Mouse (Mus musculus) liver, embryonic 14.5 days (tissue): Measurements from ENCODE around the gene Slc25a53.

ENCODE experiments used
- CTCF ChIP-seq: IDR thresholded peaks from 2 replicates; pipeline ENCODE4 v1.5.1; 2016; ENCODE audit warnings: antibody characterized with exemption, low read depth, control low read depth
- EP300 ChIP-seq: IDR thresholded peaks from 2 replicates; pipeline ENCODE4 v1.6.1; 2016; ENCODE audit warnings: antibody characterized with exemption, low read depth

DNA sequence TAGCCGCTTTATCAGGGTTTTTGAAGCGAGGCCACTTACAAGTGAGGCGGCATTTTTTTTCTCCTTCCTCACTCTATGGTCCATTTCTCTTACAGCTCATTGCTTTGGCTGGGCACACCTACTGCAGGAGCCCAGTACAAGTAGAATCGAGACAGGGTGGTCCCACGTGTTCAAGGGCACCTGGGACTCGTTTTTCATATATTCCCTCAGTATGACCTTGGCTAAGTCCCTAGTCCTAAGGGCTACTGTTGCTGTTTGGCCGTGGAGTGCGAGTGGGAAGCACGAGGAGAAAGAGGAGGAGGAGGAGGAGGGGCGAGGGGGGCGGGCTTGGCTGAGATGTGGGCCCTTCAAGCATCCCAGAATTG lies 10.9 kb upstream of the Slc25a53 start:
- TF ChIP-seq EP300 (no peak), CTCF (no peak)
